Mouse (Mus musculus): ENCODE results near the gene Olfr1389. TPM values are rescaled to one million over a fixed set of nuclear protein-coding genes. Genes with fewer than 3 reads are reported as not detected.
"Not testable (repeated sequence)": the region's sequence is repeated elsewhere in the genome, so short reads cannot be mapped to it uniquely, and the experiment has no call there.

Gene Olfr1389
- not detected in 2 replicates for polyA plus RNA-seq (2015; fragmentation: Nextera tagmentation; extraction: Ambion mirVana)

DNA sequence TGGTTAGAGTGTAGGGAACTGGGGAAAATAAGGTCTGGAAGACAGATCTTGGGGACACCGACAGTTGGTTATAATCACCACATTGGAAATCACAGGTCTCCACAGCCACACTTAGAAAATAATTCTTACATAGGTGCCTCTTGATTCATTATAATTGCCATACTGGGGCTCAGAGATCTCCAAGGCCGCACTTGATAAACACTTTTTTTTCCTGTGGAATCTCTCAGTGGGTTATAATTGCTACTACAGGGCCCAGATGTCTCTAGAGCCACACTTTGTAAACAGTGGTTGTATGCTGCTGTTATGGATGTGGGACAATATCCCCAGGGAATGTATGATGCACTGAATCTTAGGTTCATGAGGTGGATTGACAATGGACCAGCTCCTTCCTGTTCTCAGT, at the start of gene Olfr1389:
Olfr1389 (plus strand) TSS at position 301 of the 400 bp plus-strand sequence.
- Histone ChIP-seq H3K4me3 (ENCODE audit: low read depth, low read length) (no peak within 1 kb of the TSS), H3K27ac (ENCODE audit: low read length) (no peak within 1 kb of the TSS), H3K27me3 (replicated peaks; ENCODE audit: insufficient read depth, low read length) (no peaks in the 10 kb centered on the region), H3K4me2 (replicated peaks; ENCODE audit: low read depth, low read length) (no peak within 1 kb of the TSS), H3K9ac (replicated peaks; ENCODE audit: low read depth) (no peak within 1 kb of the TSS), H3K9me3 (ENCODE audit: low read length) (no peaks in the 10 kb centered on the region), H3K36me3 (ENCODE audit: insufficient read depth, low read length) (no peaks in the 10 kb centered on the region), H3K4me1 (ENCODE audit: insufficient read depth, low read depth, low read length) (no peaks in the 10 kb centered on the region)
- TF ChIP-seq CTCF (IDR thresholded peaks at IDR 0.05): no peak
- TF ChIP-seq EP300 (IDR thresholded peaks at IDR 0.05): no peak
- no peak for ATAC-seq
- WGBS: 95% methylated on average over 2 of the region's 2 CpGs
- no peak for DNase-seq (ENCODE audit: low spot score)

GRCm38 (mm10) chr11:49383133-49383532, 39.7 kb upstream of the Olfr1389 start:
- Histone ChIP-seq H3K27ac (ENCODE audit: low read length) (no peak overlapping the region), H3K9ac (replicated peaks; ENCODE audit: low read depth) (no peak overlapping the region), H3K9me3 (ENCODE audit: low read length) (no peaks in the 10 kb centered on the region), H3K4me3 (ENCODE audit: low read depth, low read length) (no peak overlapping the region), H3K27me3 (replicated peaks; ENCODE audit: insufficient read depth, low read length) (no peaks in the 10 kb centered on the region), H3K4me2 (replicated peaks; ENCODE audit: low read depth, low read length) (no peak overlapping the region), H3K36me3 (ENCODE audit: insufficient read depth, low read length) (no peaks in the 10 kb centered on the region), H3K4me1 (ENCODE audit: insufficient read depth, low read depth, low read length) (no peaks in the 10 kb centered on the region)
- ATAC-seq (no peak), DNase-seq (ENCODE audit: low spot score) (no peak)
- no peak for TF ChIP-seq CTCF (IDR thresholded peaks at IDR 0.05)
- no peak for TF ChIP-seq EP300 (IDR thresholded peaks at IDR 0.05)

DNA sequence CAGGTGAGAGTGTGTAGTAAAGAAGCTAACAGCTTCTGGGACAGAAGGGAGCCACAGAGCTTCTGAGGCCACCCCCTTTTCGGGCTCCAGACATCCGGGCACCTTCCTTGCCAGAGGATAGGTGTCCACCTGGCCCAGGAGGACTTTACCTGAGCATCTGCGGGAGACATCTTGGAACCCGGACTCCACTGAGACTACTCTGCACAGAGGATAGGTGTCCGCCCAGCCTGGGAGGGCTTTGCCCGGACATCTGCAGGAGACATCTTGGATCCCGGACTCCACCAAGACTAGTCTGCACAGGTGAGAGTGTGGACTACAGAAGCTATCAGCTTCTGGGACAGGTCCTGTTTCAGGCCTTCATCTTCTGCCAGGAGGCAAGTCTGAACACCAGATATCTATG, 36.7 kb upstream of the Olfr1389 start:
- not testable (repeated sequence) for H3K27me3 ChIP-seq (replicated peaks; ENCODE audit: insufficient read depth, low read length); H3K9me3 ChIP-seq (ENCODE audit: low read length); ATAC-seq; DNase-seq (ENCODE audit: low spot score); H3K27ac ChIP-seq (ENCODE audit: low read length); H3K4me1 ChIP-seq (ENCODE audit: insufficient read depth, low read depth, low read length); H3K4me2 ChIP-seq (replicated peaks; ENCODE audit: low read depth, low read length); H3K36me3 ChIP-seq (ENCODE audit: insufficient read depth, low read length); H3K9ac ChIP-seq (replicated peaks; ENCODE audit: low read depth); H3K4me3 ChIP-seq (ENCODE audit: low read depth, low read length)
- WGBS: 90% methylated on average over 7 of the region's 7 CpGs

- 65% methylated on average over 1 of the region's 1 CpGs for WGBS
- H3K4me3 ChIP-seq (ENCODE audit: low read depth, low read length); ATAC-seq; H3K4me2 ChIP-seq (replicated peaks; ENCODE audit: low read depth, low read length); H3K9ac ChIP-seq (replicated peaks; ENCODE audit: low read depth); H3K4me1 ChIP-seq (ENCODE audit: insufficient read depth, low read depth, low read length); H3K36me3 ChIP-seq (ENCODE audit: insufficient read depth, low read length); H3K27ac ChIP-seq (ENCODE audit: low read length); H3K27me3 ChIP-seq (replicated peaks; ENCODE audit: insufficient read depth, low read length); DNase-seq (ENCODE audit: low spot score); H3K9me3 ChIP-seq (ENCODE audit: low read length): not testable (repeated sequence)
Measured at GRCm38 (mm10) chr11:49392707-49393106, 30.2 kb upstream of the Olfr1389 start.

DNA sequence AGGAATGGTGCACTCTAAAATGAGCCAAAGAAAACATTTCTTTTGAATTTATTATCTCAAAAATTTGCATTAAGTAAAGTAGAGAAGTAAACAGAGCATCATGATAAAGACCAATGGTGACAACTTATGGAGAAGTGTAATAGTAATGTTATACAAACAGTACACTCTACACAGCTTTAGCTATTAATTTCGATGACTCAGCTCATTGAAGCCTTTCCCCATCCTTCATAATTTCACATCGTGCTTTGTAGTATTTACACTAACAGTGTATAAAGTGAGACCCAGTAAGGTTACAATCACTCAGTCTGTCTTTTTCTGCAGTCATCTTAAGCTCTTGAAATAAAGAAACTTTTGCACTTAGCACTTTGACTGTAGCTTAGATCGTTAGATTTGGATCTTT, 16.1 kb upstream of the Olfr1389 start:
- Histone ChIP-seq H3K36me3 (ENCODE audit: insufficient read depth, low read length) (no peaks in the 10 kb centered on the region), H3K9ac (replicated peaks; ENCODE audit: low read depth) (no peak overlapping the region), H3K4me2 (replicated peaks; ENCODE audit: low read depth, low read length) (no peak overlapping the region), H3K9me3 (ENCODE audit: low read length) (no peaks in the 10 kb centered on the region), H3K4me3 (ENCODE audit: low read depth, low read length) (no peak overlapping the region), H3K27me3 (replicated peaks; ENCODE audit: insufficient read depth, low read length) (no peaks in the 10 kb centered on the region), H3K27ac (ENCODE audit: low read length) (no peak overlapping the region), H3K4me1 (ENCODE audit: insufficient read depth, low read depth, low read length) (no peaks in the 10 kb centered on the region)
- 66% methylated on average over 3 of the region's 3 CpGs for WGBS
- TF ChIP-seq CTCF (IDR thresholded peaks at IDR 0.05) (no peak), EP300 (IDR thresholded peaks at IDR 0.05) (no peak)
- ATAC-seq (no peak), DNase-seq (ENCODE audit: low spot score) (no peak)

DNA sequence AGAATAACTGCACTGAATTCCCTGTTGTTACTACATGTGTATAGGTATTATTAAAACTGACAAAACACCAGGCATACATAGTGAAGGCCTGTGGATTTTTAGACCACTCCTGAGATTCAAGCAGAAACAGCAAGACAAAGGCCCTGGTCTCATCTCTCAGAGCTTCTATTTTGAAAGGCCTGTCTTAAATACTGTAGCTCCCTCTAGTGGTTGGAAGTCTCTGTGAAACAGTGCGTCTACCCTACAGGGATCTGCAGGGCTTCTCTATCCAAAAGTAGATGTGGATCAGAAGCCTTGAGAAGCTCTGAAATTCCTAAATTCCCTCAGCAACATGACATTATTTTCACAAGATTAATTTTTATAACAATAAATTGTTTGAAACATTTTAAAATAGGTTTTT, 12.3 kb upstream of the Olfr1389 start:
- 22% methylated on average over 1 of the region's 1 CpGs for WGBS
- DNase-seq (ENCODE audit: low spot score): peak; percentile 39
- TF ChIP-seq CTCF (IDR thresholded peaks at IDR 0.05) (peak; percentile 48), EP300 (IDR thresholded peaks at IDR 0.05) (no peak)
- no peak overlapping the region for H3K4me2 ChIP-seq (replicated peaks; ENCODE audit: low read depth, low read length)
- H3K9ac ChIP-seq (replicated peaks; ENCODE audit: low read depth): no peak overlapping the region
- no peaks in the 10 kb centered on the region for H3K27me3 ChIP-seq (replicated peaks; ENCODE audit: insufficient read depth, low read length)
- no peak overlapping the region for H3K27ac ChIP-seq (ENCODE audit: low read length)
- H3K4me1 ChIP-seq (ENCODE audit: insufficient read depth, low read depth, low read length): no peaks in the 10 kb centered on the region
- no peak for ATAC-seq
- H3K4me3 ChIP-seq (ENCODE audit: low read depth, low read length): no peak overlapping the region
- no peaks in the 10 kb centered on the region for H3K36me3 ChIP-seq (ENCODE audit: insufficient read depth, low read length)
- H3K9me3 ChIP-seq (ENCODE audit: low read length): no peaks in the 10 kb centered on the region

- Histone ChIP-seq H3K4me1 (ENCODE audit: insufficient read depth, low read depth, low read length) (no peaks in the 10 kb centered on the region), H3K4me2 (replicated peaks; ENCODE audit: low read depth, low read length) (no peak overlapping the region), H3K27ac (ENCODE audit: low read length) (no peak overlapping the region), H3K4me3 (ENCODE audit: low read depth, low read length) (no peak overlapping the region), H3K9ac (replicated peaks; ENCODE audit: low read depth) (no peak overlapping the region), H3K9me3 (ENCODE audit: low read length) (no peaks in the 10 kb centered on the region), H3K36me3 (ENCODE audit: insufficient read depth, low read length) (no peaks in the 10 kb centered on the region), H3K27me3 (replicated peaks; ENCODE audit: insufficient read depth, low read length) (no peaks in the 10 kb centered on the region)
- ATAC-seq: no peak
- DNase-seq (ENCODE audit: low spot score): no peak
- 74% methylated on average over 1 of the region's 1 CpGs for WGBS
- TF ChIP-seq EP300 (IDR thresholded peaks at IDR 0.05): no peak
- TF ChIP-seq CTCF (IDR thresholded peaks at IDR 0.05): no peak
Measured at GRCm38 (mm10) chr11:49425257-49425927, 2.5 kb downstream of the Olfr1389 start.

Measured in lung, postnatal 0 days (tissue).